Mouse (Mus musculus): ENCODE measurements at regions not wholly inside any gene's neighbourhood (a gene's known extent, or its start where the extent isn't known, plus 50 kb on each side); places are given as distances from the start of the nearest gene placed in this dataset.

DNA sequence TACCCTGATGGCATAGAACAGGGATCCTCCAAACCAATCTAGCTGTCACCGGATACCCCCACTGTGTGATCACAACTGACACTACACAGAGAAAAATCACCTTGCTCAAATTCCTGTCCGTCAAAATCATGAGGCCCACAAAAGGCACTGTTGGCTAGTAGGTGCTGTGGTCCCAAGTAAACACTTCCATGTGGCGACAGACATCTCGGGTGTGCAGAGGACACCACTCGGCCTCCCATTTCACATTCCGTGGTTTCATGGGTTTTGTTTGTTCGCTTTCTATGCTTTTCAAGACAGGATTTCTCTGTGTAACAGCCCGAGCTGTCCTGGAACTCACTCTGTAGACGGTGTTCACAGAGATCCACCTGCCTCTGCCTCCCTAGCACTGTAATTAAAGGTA lies 162.2 kb downstream of the Tmx1 start:
- Histone ChIP-seq H3K9me3 (ENCODE audit: control insufficient read depth, low read length) (no peaks in the 10 kb centered on the region), H3K9ac (ENCODE audit: low read length) (no peak overlapping the region), H3K27ac (replicated peaks; ENCODE audit: low read depth, low read length) (no peak overlapping the region), H3K4me1 (ENCODE audit: control insufficient read depth, insufficient read depth, low read length) (no peaks in the 10 kb centered on the region), H3K36me3 (ENCODE audit: control insufficient read depth, insufficient read depth, low read length) (no peaks in the 10 kb centered on the region), H3K27me3 (ENCODE audit: control insufficient read depth, insufficient read depth, low read length) (no peaks in the 10 kb centered on the region), H3K4me2 (ENCODE audit: low read depth, severe bottlenecking) (no peak overlapping the region), H3K4me3 (ENCODE audit: low read depth, low read length) (no peak overlapping the region)
- ATAC-seq (ENCODE audit: insufficient number of reproducible peaks, low FRiP score, low TSS enrichment, low read depth) (no peak), DNase-seq (ENCODE audit: low spot score) (no peak)
- 91% methylated on average over 9 of the region's 9 CpGs for WGBS

DNA sequence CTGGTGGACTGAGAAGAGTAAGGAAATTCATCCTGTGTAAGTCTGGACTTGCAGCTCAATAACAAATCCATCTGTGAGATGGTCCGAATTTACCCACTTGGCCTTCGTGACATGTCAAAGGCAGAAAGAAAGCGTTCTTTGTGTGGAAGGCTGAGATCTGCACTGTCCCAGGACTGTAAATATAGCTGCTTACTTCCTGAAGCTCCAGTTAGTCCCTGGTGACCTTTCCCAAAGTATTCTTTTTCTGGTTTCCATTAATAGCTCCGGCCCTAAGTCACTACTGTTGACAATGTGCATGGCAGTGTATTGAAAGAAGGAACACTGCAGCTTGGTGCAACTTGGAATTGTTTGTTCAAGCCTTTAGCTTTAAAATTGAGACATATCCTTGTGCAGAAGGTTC lies 163.2 kb downstream of the Tmx1 start:
- ATAC-seq (ENCODE audit: insufficient number of reproducible peaks, low FRiP score, low TSS enrichment, low read depth) (no peak), DNase-seq (ENCODE audit: low spot score) (no peak)
- Histone ChIP-seq H3K9me3 (ENCODE audit: control insufficient read depth, low read length) (no peaks in the 10 kb centered on the region), H3K9ac (ENCODE audit: low read length) (no peak overlapping the region), H3K27me3 (ENCODE audit: control insufficient read depth, insufficient read depth, low read length) (no peaks in the 10 kb centered on the region), H3K36me3 (ENCODE audit: control insufficient read depth, insufficient read depth, low read length) (no peaks in the 10 kb centered on the region), H3K4me1 (ENCODE audit: control insufficient read depth, insufficient read depth, low read length) (no peaks in the 10 kb centered on the region), H3K4me2 (ENCODE audit: low read depth, severe bottlenecking) (no peak overlapping the region), H3K27ac (replicated peaks; ENCODE audit: low read depth, low read length) (no peak overlapping the region), H3K4me3 (ENCODE audit: low read depth, low read length) (no peak overlapping the region)
- WGBS: 78% methylated on average over 4 of the region's 4 CpGs

DNA sequence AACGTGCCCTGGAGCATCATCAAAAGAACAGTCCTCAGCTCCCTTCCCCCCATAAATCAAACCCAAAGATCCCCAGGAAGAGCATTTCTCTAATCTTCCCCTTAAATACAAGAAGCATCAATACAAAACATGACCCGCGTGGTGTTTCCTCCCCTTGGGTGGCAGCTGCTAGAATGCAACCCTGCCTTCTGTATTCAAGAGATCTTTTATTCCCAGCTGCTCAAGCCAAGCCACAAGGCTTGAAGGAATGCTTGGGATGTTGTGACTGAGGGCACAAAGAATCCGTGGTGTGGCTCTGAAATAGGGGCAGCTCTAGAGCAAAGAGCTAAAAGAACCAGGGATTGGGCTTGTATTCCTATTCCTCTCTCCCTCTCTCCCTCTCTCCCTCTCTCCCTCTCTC lies 163.6 kb downstream of the Tmx1 start:
- WGBS: 55% methylated on average over 4 of the region's 4 CpGs
- no peak for ATAC-seq (ENCODE audit: insufficient number of reproducible peaks, low FRiP score, low TSS enrichment, low read depth)
- no peak overlapping the region for H3K4me3 ChIP-seq (ENCODE audit: low read depth, low read length)

DNA sequence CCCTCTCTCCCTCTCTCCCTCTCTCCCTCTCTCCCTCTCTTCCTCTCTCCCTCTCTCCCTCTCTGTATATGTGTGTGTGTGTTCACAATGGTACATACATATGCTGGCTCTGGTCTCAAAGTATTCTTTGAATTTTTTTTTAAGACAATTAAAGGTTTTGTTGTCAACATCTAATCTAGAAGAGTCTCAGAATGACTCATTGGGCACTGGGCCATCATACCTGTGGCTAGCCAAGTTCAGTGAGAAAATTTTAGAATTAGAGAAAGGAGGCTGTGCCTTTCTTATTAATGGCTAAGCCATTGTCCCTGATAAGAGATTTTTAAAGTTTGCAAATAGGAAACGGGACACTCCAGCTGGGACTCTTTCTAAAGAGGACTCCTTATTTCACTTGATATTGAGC lies 164.1 kb downstream of the Tmx1 start:
- no peak overlapping the region for H3K4me2 ChIP-seq (ENCODE audit: low read depth, severe bottlenecking)
- no peak overlapping the region for H3K9ac ChIP-seq (ENCODE audit: low read length)
- H3K4me3 ChIP-seq (ENCODE audit: low read depth, low read length): no peak overlapping the region
- no peak overlapping the region for H3K27ac ChIP-seq (replicated peaks; ENCODE audit: low read depth, low read length)
- 80% methylated on average over 1 of the region's 1 CpGs for WGBS
- H3K9me3 ChIP-seq (ENCODE audit: control insufficient read depth, low read length): no peaks in the 10 kb centered on the region
- no peaks in the 10 kb centered on the region; the same call in 1 of the 2 replicates for H3K4me1 ChIP-seq (ENCODE audit: control insufficient read depth, insufficient read depth, low read length)
- DNase-seq (ENCODE audit: low spot score) (no peak), ATAC-seq (ENCODE audit: insufficient number of reproducible peaks, low FRiP score, low TSS enrichment, low read depth) (no peak)
- no peaks in the 10 kb centered on the region for H3K36me3 ChIP-seq (ENCODE audit: control insufficient read depth, insufficient read depth, low read length)
- no peaks in the 10 kb centered on the region for H3K27me3 ChIP-seq (ENCODE audit: control insufficient read depth, insufficient read depth, low read length)

More for the DNA sequence above, 163.6 kb downstream of the Tmx1 start:
- no peaks in the 10 kb centered on the region for H3K36me3 ChIP-seq (ENCODE audit: control insufficient read depth, insufficient read depth, low read length)
- no peak overlapping the region for H3K9ac ChIP-seq (ENCODE audit: low read length)
- H3K27ac ChIP-seq (replicated peaks; ENCODE audit: low read depth, low read length): no peak overlapping the region
- no peaks in the 10 kb centered on the region for H3K9me3 ChIP-seq (ENCODE audit: control insufficient read depth, low read length)
- no peak overlapping the region for H3K4me2 ChIP-seq (ENCODE audit: low read depth, severe bottlenecking)
- DNase-seq (ENCODE audit: low spot score): no peak
- H3K4me1 ChIP-seq (ENCODE audit: control insufficient read depth, insufficient read depth, low read length): no peaks in the 10 kb centered on the region
- no peaks in the 10 kb centered on the region for H3K27me3 ChIP-seq (ENCODE audit: control insufficient read depth, insufficient read depth, low read length)

DNA sequence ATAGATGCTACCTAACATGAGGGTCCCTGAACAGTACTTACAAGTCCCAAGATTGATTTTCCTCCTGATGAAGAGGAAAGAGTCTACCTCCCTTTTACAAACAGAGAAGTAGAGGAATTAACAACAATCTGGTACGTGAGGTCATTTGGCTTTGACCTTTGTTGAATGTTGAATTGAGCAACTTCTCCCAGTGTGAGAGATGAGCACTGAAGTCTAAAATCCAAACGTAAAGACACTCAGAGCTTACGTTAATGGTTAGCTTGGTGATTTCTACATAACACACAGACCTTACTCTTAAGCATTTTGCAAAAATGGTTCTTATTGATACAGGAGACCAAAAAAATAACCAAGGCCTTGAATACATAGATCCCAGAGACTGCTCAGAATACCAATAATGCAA lies 165.1 kb downstream of the Tmx1 start:
- ATAC-seq (ENCODE audit: insufficient number of reproducible peaks, low FRiP score, low TSS enrichment, low read depth) (no peak), DNase-seq (ENCODE audit: low spot score) (no peak)
- Histone ChIP-seq H3K9me3 (ENCODE audit: control insufficient read depth, low read length) (no peaks in the 10 kb centered on the region), H3K9ac (ENCODE audit: low read length) (no peak overlapping the region), H3K4me3 (ENCODE audit: low read depth, low read length) (no peak overlapping the region), H3K27ac (replicated peaks; ENCODE audit: low read depth, low read length) (no peak overlapping the region), H3K36me3 (ENCODE audit: control insufficient read depth, insufficient read depth, low read length) (no peaks in the 10 kb centered on the region), H3K27me3 (ENCODE audit: control insufficient read depth, insufficient read depth, low read length) (no peaks in the 10 kb centered on the region), H3K4me1 (ENCODE audit: control insufficient read depth, insufficient read depth, low read length) (peaks cover 3% of the 10 kb centered on the region; the same call in 1 of the 2 replicates), H3K4me2 (ENCODE audit: low read depth, severe bottlenecking) (no peak overlapping the region)
- 85% methylated on average over 3 of the region's 3 CpGs for WGBS

DNA sequence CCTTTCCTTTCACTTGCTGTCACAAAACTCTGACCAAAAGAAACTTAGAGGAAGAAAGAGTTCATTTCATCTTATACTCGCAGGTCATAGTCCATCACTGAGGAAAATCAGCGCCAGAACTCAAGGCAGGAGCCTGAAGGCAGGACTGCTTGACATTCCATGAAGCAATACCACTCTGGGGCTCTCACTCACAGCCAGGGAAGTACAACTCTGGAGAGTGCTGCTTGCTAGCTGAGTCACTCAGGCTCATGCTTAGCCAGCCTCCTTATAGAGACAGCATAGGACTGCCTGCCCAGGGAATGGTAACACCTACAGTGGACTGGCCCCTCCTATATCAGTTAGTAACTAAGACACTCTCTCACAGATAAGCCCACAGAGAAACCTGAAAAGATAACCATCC lies 166.5 kb downstream of the Tmx1 start:
- ATAC-seq (ENCODE audit: insufficient number of reproducible peaks, low FRiP score, low TSS enrichment, low read depth) (no peak), DNase-seq (ENCODE audit: low spot score) (no peak)
- 92% methylated on average over 2 of the region's 2 CpGs for WGBS
- Histone ChIP-seq H3K9me3 (ENCODE audit: control insufficient read depth, low read length) (no peaks in the 10 kb centered on the region), H3K4me3 (ENCODE audit: low read depth, low read length) (no peak overlapping the region), H3K27me3 (ENCODE audit: control insufficient read depth, insufficient read depth, low read length) (no peaks in the 10 kb centered on the region), H3K4me1 (ENCODE audit: control insufficient read depth, insufficient read depth, low read length) (peaks cover 3% of the 10 kb centered on the region; the same call in 1 of the 2 replicates), H3K36me3 (ENCODE audit: control insufficient read depth, insufficient read depth, low read length) (no peaks in the 10 kb centered on the region), H3K27ac (replicated peaks; ENCODE audit: low read depth, low read length) (no peak overlapping the region), H3K4me2 (ENCODE audit: low read depth, severe bottlenecking) (no peak overlapping the region), H3K9ac (ENCODE audit: low read length) (no peak overlapping the region)

DNA sequence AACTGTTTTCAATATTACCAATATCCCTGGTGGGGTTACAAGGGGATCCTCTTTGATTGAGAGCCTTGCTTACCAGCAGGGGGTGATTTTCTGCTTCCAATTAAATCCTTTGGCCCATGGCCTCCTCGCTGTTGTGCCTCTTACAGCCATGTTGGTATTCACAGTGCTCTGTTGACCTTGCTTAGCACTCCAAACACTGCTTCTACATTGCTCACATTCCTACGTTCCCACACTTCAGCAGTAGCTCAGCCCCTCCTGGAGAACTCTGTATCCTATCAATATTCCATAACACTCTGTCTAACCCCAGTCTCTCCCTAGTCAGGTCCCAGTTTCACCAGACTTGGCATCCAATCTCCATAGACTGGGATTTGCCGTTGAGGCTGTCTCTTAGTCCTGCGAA lies 169.1 kb downstream of the Tmx1 start:
- Histone ChIP-seq H3K9me3 (ENCODE audit: control insufficient read depth, low read length) (no peaks in the 10 kb centered on the region), H3K36me3 (ENCODE audit: control insufficient read depth, insufficient read depth, low read length) (no peaks in the 10 kb centered on the region), H3K4me3 (ENCODE audit: low read depth, low read length) (no peak overlapping the region), H3K4me2 (ENCODE audit: low read depth, severe bottlenecking) (no peak overlapping the region), H3K4me1 (ENCODE audit: control insufficient read depth, insufficient read depth, low read length) (peaks cover 3% of the 10 kb centered on the region; the same call in 1 of the 2 replicates), H3K9ac (ENCODE audit: low read length) (no peak overlapping the region), H3K27me3 (ENCODE audit: control insufficient read depth, insufficient read depth, low read length) (no peaks in the 10 kb centered on the region), H3K27ac (replicated peaks; ENCODE audit: low read depth, low read length) (no peak overlapping the region)
- WGBS: 53% methylated on average over 4 of the region's 4 CpGs
- ATAC-seq (ENCODE audit: insufficient number of reproducible peaks, low FRiP score, low TSS enrichment, low read depth) (no peak), DNase-seq (ENCODE audit: low spot score) (no peak)

DNA sequence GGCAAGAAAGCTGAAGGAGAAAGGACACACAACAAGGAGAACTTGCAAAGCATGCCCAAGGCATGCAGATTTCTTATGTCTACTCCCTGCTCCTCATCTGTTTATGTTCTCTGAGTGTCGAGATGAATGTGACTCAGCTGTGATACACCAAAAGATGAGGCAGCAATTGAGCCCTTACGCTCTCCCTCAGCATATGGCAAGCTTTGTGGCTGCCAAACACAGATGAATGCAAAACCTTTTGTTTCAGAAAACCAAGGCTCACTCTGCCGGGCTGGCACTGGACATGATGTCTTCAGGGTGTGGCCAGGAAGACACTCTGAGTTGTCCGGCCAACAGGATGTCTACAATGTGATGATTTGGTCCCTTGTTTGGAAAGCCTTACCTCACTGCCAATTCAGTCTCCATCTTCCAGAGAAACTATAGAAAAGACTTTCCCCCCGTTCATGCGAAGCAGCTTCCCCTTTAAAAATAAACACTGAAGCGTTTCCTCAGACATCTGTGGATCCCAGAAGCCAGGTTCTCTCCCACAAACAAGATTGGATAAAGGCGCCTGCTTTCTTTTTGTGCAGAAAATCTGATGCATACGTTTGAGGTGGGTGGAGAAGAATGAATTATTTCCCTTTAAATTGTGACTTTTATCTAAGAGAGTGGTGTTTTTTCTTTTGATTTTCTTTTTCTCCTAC lies 171.5 kb downstream of the Tmx1 start:
- ATAC-seq (ENCODE audit: insufficient number of reproducible peaks, low FRiP score, low TSS enrichment, low read depth) (no peak), DNase-seq (ENCODE audit: low spot score) (no peak)
- H3K4me1 ChIP-seq (ENCODE audit: control insufficient read depth, insufficient read depth, low read length): peaks cover 5% of the 10 kb centered on the region; the same call in 1 of the 2 replicates
- no peak overlapping the region for H3K4me3 ChIP-seq (ENCODE audit: low read depth, low read length)
- WGBS: 77% methylated on average over 9 of the region's 9 CpGs
- no peaks in the 10 kb centered on the region for H3K9me3 ChIP-seq (ENCODE audit: control insufficient read depth, low read length)
- H3K9ac ChIP-seq (ENCODE audit: low read length): no peak overlapping the region
- no peak overlapping the region for H3K4me2 ChIP-seq (ENCODE audit: low read depth, severe bottlenecking)
- H3K27ac ChIP-seq (replicated peaks; ENCODE audit: low read depth, low read length): no peak overlapping the region
- no peaks in the 10 kb centered on the region for H3K36me3 ChIP-seq (ENCODE audit: control insufficient read depth, insufficient read depth, low read length)
- H3K27me3 ChIP-seq (ENCODE audit: control insufficient read depth, insufficient read depth, low read length): no peaks in the 10 kb centered on the region

DNA sequence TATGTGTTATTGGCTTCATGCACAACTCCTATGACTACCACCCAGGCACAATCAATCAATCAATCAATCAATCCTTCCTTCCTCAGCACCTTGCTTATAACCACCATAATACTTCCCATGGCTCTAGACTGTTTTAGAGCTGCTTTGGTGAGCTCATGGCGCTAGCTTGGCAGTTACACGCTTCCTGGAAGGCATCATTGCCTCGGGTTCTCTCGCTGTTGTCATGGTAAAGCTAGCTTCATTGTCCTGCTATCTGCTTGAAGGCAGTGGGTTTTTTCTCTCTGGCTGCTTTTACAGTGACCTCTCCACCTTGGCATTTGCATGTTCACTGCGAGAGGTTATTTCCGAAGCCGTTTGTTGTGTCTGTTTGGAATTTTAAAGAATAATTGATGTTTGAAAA lies 174.7 kb downstream of the Tmx1 start:
- no peak for ATAC-seq (ENCODE audit: insufficient number of reproducible peaks, low FRiP score, low TSS enrichment, low read depth)
- Histone ChIP-seq H3K4me2 (ENCODE audit: low read depth, severe bottlenecking) (no peak overlapping the region), H3K9ac (ENCODE audit: low read length) (no peak overlapping the region), H3K27ac (replicated peaks; ENCODE audit: low read depth, low read length) (no peak overlapping the region), H3K27me3 (ENCODE audit: control insufficient read depth, insufficient read depth, low read length) (no peaks in the 10 kb centered on the region), H3K4me1 (ENCODE audit: control insufficient read depth, insufficient read depth, low read length) (0 out of 2 replicates have a peak, but pooled peaks cover 5% of the 10 kb centered on the region), H3K9me3 (ENCODE audit: control insufficient read depth, low read length) (no peaks in the 10 kb centered on the region), H3K36me3 (ENCODE audit: control insufficient read depth, insufficient read depth, low read length) (no peaks in the 10 kb centered on the region), H3K4me3 (ENCODE audit: low read depth, low read length) (no peak overlapping the region)
- no peak for DNase-seq (ENCODE audit: low spot score)
- WGBS: 60% methylated on average over 7 of the region's 7 CpGs
